Mouse (Mus musculus) ES-Bruce4 (cell line): ENCODE results near the gene Kxd1. TPM values are rescaled to one million over a fixed set of nuclear protein-coding genes. Genes with fewer than 3 reads are reported as not detected.

Experiments used
- H3K27ac ChIP-seq: 2 replicates; pipeline ENCODE4 v1.5.1; 2012; ENCODE audit warnings: low read length, inconsistent platforms; ENCODE audit not compliant: insufficient read depth
- H3K27me3 ChIP-seq: 2 replicates; pipeline ENCODE4 v1.6.1; 2012; ENCODE audit warnings: mild to moderate bottlenecking, low read length, inconsistent platforms; ENCODE audit not compliant: control insufficient read depth, poor library complexity, insufficient read depth, severe bottlenecking
- H3K36me3 ChIP-seq: 2 replicates; pipeline ENCODE4 v1.6.1; 2012; ENCODE audit warnings: inconsistent platforms, mild to moderate bottlenecking, low read length, moderate library complexity; ENCODE audit not compliant: control insufficient read depth, poor library complexity, insufficient read depth, severe bottlenecking
- H3K4me1 ChIP-seq: one replicate; pipeline ENCODE4 v1.8.1; 2011; ENCODE audit warnings: low read length; ENCODE audit not compliant: control insufficient read depth, insufficient read depth
- H3K4me3 ChIP-seq: 2 replicates; pipeline ENCODE4 v1.5.1; 2011; ENCODE audit warnings: low read depth, mild to moderate bottlenecking, low read length
- H3K9ac ChIP-seq: 2 replicates; pipeline ENCODE4 v1.6.1; 2012; ENCODE audit warnings: low read depth, mild to moderate bottlenecking, inconsistent platforms; ENCODE audit not compliant: poor library complexity, severe bottlenecking
- H3K9me3 ChIP-seq: replicated peaks from 2 replicates; pipeline ENCODE4 v1.6.1; 2012; ENCODE audit warnings: mild to moderate bottlenecking, low read length, inconsistent platforms; ENCODE audit not compliant: control insufficient read depth, poor library complexity, insufficient read depth, severe bottlenecking
- CTCF ChIP-seq: IDR thresholded peaks from one replicate; pipeline ENCODE4 v1.8.1; 2011; ENCODE audit warnings: low read depth, low read length
- EP300 ChIP-seq: IDR thresholded peaks from 2 replicates; pipeline ENCODE4 v1.6.1; 2011; ENCODE audit warnings: low read depth, low read length; ENCODE audit not compliant: insufficient read depth
- POLR2A ChIP-seq: IDR thresholded peaks from one replicate; pipeline ENCODE4 v1.8.1; 2011; ENCODE audit warnings: low read length; ENCODE audit not compliant: insufficient read depth
- polyA plus RNA-seq: library from polyadenylated mRNA; stranded (reverse); fragments of >200 nt; gene quantifications from 2 replicates; pipeline ENCODE4 v1.2.4, GENCODE M21; 2011; ENCODE audit warnings: low read depth; ENCODE audit not compliant: missing spikeins, insufficient read depth, insufficient read length

The Kxd1 gene
- polyA plus RNA-seq, 1 experiment = 57.4 TPM

GRCm38 (mm10) chr8:70535701-70536100 is 7.9 kb upstream of the Kxd1 start:
- TF ChIP-seq EP300 (no peak), CTCF (no peak), POLR2A (no peak)
- H3K36me3 ChIP-seq = peaks cover 25% of the 10 kb centered on the region

GRCm38 (mm10) chr8:70535221-70535620 is 7.5 kb upstream of the Kxd1 start:
- Histone ChIP-seq H3K27ac (no peak overlapping the region), H3K9me3 (no peaks in the 10 kb centered on the region), H3K4me3 (no peak overlapping the region), H3K36me3 (peaks cover 28% of the 10 kb centered on the region), H3K27me3 (no peaks in the 10 kb centered on the region), H3K9ac (no peak overlapping the region), H3K4me1 (no peaks in the 10 kb centered on the region)
- no peak for TF ChIP-seq POLR2A
- TF ChIP-seq CTCF = no peak
- TF ChIP-seq EP300 = no peak

More at GRCm38 (mm10) chr8:70535701-70536100, 7.9 kb upstream of the Kxd1 start:
- H3K9ac ChIP-seq = no peak overlapping the region
- H3K4me1 ChIP-seq = no peaks in the 10 kb centered on the region
- H3K9me3 ChIP-seq = no peaks in the 10 kb centered on the region
- no peak overlapping the region for H3K4me3 ChIP-seq
- no peak overlapping the region for H3K27ac ChIP-seq
- no peaks in the 10 kb centered on the region for H3K27me3 ChIP-seq

DNA sequence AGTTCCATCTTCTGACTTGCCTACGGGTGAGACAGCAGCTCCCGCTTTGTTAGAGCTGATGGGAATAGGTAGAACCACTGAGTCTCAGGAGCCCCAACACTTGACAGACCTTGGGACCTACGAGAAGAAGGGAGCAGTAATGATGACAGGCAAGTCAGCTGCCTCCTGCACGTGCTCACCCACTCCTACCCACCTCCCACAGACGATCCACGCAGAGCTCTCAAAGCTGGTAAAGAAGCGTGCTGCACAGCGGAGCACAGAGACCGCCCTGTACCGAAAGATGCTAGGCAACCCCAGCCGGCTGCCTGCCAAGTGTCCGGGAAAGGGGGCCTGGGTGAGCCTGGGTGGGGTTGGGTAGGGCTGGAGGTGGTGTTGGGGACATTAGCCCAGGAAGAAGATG is 6.5 kb upstream of the Kxd1 start:
- H3K36me3 ChIP-seq = peaks cover 28% of the 10 kb centered on the region

DNA sequence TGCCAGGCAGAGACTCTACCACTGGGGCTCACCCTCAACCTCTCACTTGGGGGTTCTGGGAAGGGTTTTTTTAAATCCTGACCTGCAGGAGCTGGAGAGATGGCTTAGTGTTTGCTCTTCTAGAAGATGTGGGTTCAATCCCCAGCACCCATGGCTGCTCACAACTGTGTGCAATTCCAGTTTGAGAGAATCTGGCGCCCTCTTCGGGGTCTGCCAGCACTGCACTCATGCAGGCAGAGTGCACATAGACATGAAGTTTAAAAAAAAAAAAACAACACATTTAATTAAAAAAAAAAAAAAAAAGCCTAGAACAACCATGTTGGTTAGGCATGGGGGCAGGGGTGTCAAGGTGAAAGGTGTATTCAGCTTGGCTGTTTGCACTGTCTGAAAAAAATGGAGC is 2.6 kb upstream of the Kxd1 start:
- Histone ChIP-seq H3K9me3 (no peaks in the 10 kb centered on the region), H3K9ac (no peak overlapping the region), H3K4me1 (peaks cover 3% of the 10 kb centered on the region), H3K27ac (no peak overlapping the region), H3K27me3 (no peaks in the 10 kb centered on the region), H3K4me3 (no peak overlapping the region), H3K36me3 (peaks cover 28% of the 10 kb centered on the region)
- no peak for TF ChIP-seq EP300
- peak; percentile 43 for TF ChIP-seq CTCF

More for the DNA sequence above, 6.5 kb upstream of the Kxd1 start:
- H3K4me1 ChIP-seq = no peaks in the 10 kb centered on the region
- no peaks in the 10 kb centered on the region for H3K27me3 ChIP-seq
- H3K27ac ChIP-seq = no peak overlapping the region
- TF ChIP-seq POLR2A (no peak), EP300 (no peak), CTCF (no peak)
- no peaks in the 10 kb centered on the region for H3K9me3 ChIP-seq
- H3K4me3 ChIP-seq = no peak overlapping the region
- H3K9ac ChIP-seq = no peak overlapping the region

GRCm38 (mm10) chr8:70529741-70530161 is 2.0 kb upstream of the Kxd1 start:
- TF ChIP-seq EP300 = no peak
- no peak for TF ChIP-seq POLR2A
- no peak for TF ChIP-seq CTCF
- Histone ChIP-seq H3K9ac (no peak overlapping the region), H3K27ac (no peak overlapping the region), H3K4me1 (peaks cover 3% of the 10 kb centered on the region), H3K9me3 (no peaks in the 10 kb centered on the region), H3K4me3 (no peak overlapping the region), H3K36me3 (peaks cover 28% of the 10 kb centered on the region), H3K27me3 (no peaks in the 10 kb centered on the region)

- H3K4me3 ChIP-seq = no peak overlapping the region
- no peak overlapping the region for H3K9ac ChIP-seq
Observed at GRCm38 (mm10) chr8:70529299-70529698, 1.5 kb upstream of the Kxd1 start.

More at GRCm38 (mm10) chr8:70529299-70529698, 1.5 kb upstream of the Kxd1 start:
- peaks cover 28% of the 10 kb centered on the region for H3K36me3 ChIP-seq
- peaks cover 3% of the 10 kb centered on the region for H3K4me1 ChIP-seq
- no peak overlapping the region for H3K27ac ChIP-seq
- TF ChIP-seq CTCF (no peak), POLR2A (no peak), EP300 (no peak)
- H3K9me3 ChIP-seq = no peaks in the 10 kb centered on the region
- H3K27me3 ChIP-seq = no peaks in the 10 kb centered on the region
